Comparison of ENCODE assay signal across 19 mouse cellular contexts in genomic region chr17:32981361-32981760, GRCm38 (mm10).
"Had no signal": no experiment of that assay in that cellular context is flagged by ENCODE, and none has a peak within 500 bp of the region (broad histone marks: within the 10 kb centered on the region; RNA-seq: fewer than 3 reads in every experiment).

No protein-coding gene starts in this region.

- H3K4me2 ChIP-seq: lung, embryonic 14.5 days; midbrain, embryonic 12.5 days; neural tube, embryonic 13.5 days; neural tube, embryonic 15.5 days had no signal

- DNase-seq: lung, adult 18-20 months; lung, embryonic 14.5 days; lung, postnatal 10 days; lung, postnatal 4 days; midbrain, embryonic 14.5 days; retina, postnatal 1 day; right cerebral cortex, adult 18-20 months; right cerebral cortex, postnatal 25 days; right cerebral cortex, postnatal 4 days; spleen, adult 18-20 months; thymus, adult 18-20 months; thymus, postnatal 14 days; thymus, postnatal 36 days had no signal

- H3K4me1 ChIP-seq: midbrain, embryonic 10.5 days; midbrain, embryonic 12.5 days; neural tube, embryonic 13.5 days; neural tube, embryonic 15.5 days had no signal

- H3K9ac ChIP-seq: lung, embryonic 14.5 days; midbrain, embryonic 12.5 days; neural tube, embryonic 13.5 days; neural tube, embryonic 15.5 days had no signal

- H3K27me3 ChIP-seq: midbrain, embryonic 12.5 days; neural tube, embryonic 13.5 days; neural tube, embryonic 15.5 days had no signal

- H3K27ac ChIP-seq: midbrain, embryonic 10.5 days; midbrain, embryonic 12.5 days; neural tube, embryonic 13.5 days; neural tube, embryonic 15.5 days had no signal

- H3K9me3 ChIP-seq: midbrain, embryonic 10.5 days; midbrain, embryonic 12.5 days; neural tube, embryonic 13.5 days had no signal

- ATAC-seq: midbrain, embryonic 16.5 days had no signal

- H3K4me3 ChIP-seq: midbrain, embryonic 10.5 days; midbrain, embryonic 12.5 days; myocyte; neural tube, embryonic 13.5 days; neural tube, embryonic 15.5 days had no signal
